Mouse (Mus musculus): ENCODE measurements around the gene Olfr890.
"Not testable (repeated sequence)": the region's sequence is repeated elsewhere in the genome, so short reads cannot be mapped to it uniquely, and the experiment has no call there.

The Olfr890 gene

DNA sequence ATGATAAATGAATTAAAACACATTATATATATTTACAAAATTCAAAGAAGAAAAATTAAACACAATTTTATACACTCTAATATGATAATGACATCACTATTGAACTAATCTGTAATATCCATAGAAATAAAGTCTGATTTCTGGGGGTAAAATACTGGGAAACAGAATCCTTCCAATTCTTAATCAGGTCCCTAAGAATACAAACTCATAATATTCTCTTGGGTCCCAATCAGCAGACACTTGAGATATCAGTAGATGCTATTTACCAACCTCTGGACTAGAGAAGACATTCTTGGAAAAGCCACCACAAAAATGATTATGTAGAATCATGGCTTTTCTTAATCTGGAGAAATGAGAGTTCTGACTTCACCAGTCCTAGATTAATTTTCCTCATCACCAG lies at the start of gene Olfr890:
Gene Olfr890 (plus strand): TSS at position 301 of the 400 bp plus-strand sequence.
- no peak for DNase-seq

- no peak for DNase-seq
These were observed 34.5 kb upstream of the Olfr890 start, which contains the start of gene Olfr888 for GRCm38 (mm10) chr9:38107828-38108227. Gene Olfr888 (plus strand): TSS chr9:38108128.

DNA sequence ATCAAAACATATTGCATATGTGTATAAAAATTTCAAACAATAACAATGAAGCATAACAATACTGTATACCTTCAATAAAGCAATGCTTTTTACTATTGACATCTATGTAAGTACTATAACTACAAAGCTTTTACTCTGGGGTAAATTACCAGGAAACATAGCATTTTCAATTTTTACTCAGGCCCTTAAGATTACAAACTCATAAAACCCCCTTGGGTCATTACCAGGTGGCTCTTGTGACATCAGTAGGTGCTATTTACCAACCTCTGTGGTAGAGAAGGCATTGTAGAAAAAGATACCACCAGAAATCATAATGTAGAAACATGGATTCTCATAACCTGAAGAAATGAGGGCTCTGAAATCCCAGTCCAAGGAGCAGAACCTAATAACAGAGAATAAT lies 27.4 kb upstream of the Olfr890 start, which contains the start of gene Olfr889:
Gene Olfr889 (plus strand): TSS at position 301 of the 400 bp plus-strand sequence.
- no peak for DNase-seq

GRCm38 (mm10) chr9:38168341-38168740 lies 26.0 kb downstream of the Olfr890 start:
- not testable (repeated sequence) for DNase-seq

DNA sequence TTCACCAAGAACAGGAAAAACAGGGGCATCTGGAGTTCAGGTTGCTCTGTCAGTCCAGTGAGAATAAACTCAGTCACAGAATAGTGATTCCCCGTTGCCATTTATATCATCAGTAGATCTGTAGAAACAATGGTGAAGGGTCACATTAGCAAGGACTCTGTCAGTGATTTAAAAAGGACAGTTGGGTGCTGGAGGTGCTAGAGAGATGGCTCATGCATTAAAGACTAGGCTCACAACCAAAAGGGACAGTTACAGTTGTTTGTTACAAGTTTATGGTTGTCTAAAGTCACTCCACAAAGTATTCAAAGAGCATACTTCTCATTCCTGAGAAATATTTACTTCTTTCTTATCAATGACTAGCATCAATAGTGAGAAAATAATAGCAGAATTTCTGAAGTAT lies 38.4 kb downstream of the Olfr890 start, which contains the start of gene Olfr891:
Gene Olfr891 (minus strand): TSS at position 101 of the 400 bp plus-strand sequence.
- no peak for DNase-seq

Data from cerebellum, postnatal 10 days (tissue).